Mouse (Mus musculus): ENCODE measurements around the gene C1qtnf1. TPM values are rescaled to one million over a fixed set of nuclear protein-coding genes. Genes with fewer than 3 reads are reported as not detected.

The C1qtnf1 gene
- polyA plus RNA-seq, 1 experiment from 2014 or later: 2.3 TPM

- Histone ChIP-seq H3K36me3 (replicated peaks) (peaks cover 47% of the 10 kb centered on the region), H3K4me3 (no peak overlapping the region), H3K27ac (no peak overlapping the region), H3K9me3 (no peaks in the 10 kb centered on the region), H3K4me1 (peaks cover 44% of the 10 kb centered on the region), H3K27me3 (ENCODE audit: poor library complexity, severe bottlenecking) (peaks cover 17% of the 10 kb centered on the region)
- 68% methylated on average over 8 of the region's 8 CpGs for WGBS
- no peak for DNase-seq (ENCODE audit: extremely low spot score, low spot score)
Measured at GRCm38 (mm10) chr11:118488191-118488906, 60.3 kb downstream of the C1qtnf1 start.

- H3K27ac ChIP-seq: no peak overlapping the region
- H3K4me1 ChIP-seq: peaks cover 49% of the 10 kb centered on the region
- no peak overlapping the region for H3K4me3 ChIP-seq
- WGBS: 89% methylated on average over 12 of the region's 12 CpGs
- H3K27me3 ChIP-seq (ENCODE audit: poor library complexity, severe bottlenecking): peaks cover 17% of the 10 kb centered on the region
- peaks cover 43% of the 10 kb centered on the region for H3K36me3 ChIP-seq (replicated peaks)
- no peak for DNase-seq (ENCODE audit: extremely low spot score, low spot score)
- no peaks in the 10 kb centered on the region for H3K9me3 ChIP-seq
Measured at GRCm38 (mm10) chr11:118488907-118489270, 60.9 kb downstream of the C1qtnf1 start.

GRCm38 (mm10) chr11:118490566-118491218, 62.7 kb downstream of the C1qtnf1 start:
- peaks cover 25% of the 10 kb centered on the region for H3K36me3 ChIP-seq (replicated peaks)
- H3K4me1 ChIP-seq: peaks cover 41% of the 10 kb centered on the region
- no peaks in the 10 kb centered on the region for H3K9me3 ChIP-seq
- peak overlapping the region; percentile 69 for H3K27ac ChIP-seq
- DNase-seq (ENCODE audit: extremely low spot score, low spot score): peak; percentile 78
- peak overlapping the region; percentile 43 for H3K4me3 ChIP-seq
- 19% methylated on average over 22 of the region's 22 CpGs for WGBS
- H3K27me3 ChIP-seq (ENCODE audit: poor library complexity, severe bottlenecking): peaks cover 17% of the 10 kb centered on the region

- WGBS: 90% methylated on average over 7 of the region's 7 CpGs
- DNase-seq (ENCODE audit: extremely low spot score, low spot score): no peak
- Histone ChIP-seq H3K36me3 (replicated peaks) (peaks cover 20% of the 10 kb centered on the region), H3K9me3 (no peaks in the 10 kb centered on the region), H3K4me1 (peaks cover 41% of the 10 kb centered on the region), H3K27ac (no peak overlapping the region), H3K4me3 (no peak overlapping the region), H3K27me3 (ENCODE audit: poor library complexity, severe bottlenecking) (peaks cover 17% of the 10 kb centered on the region)
Measured at GRCm38 (mm10) chr11:118491230-118491629, 63.2 kb downstream of the C1qtnf1 start.

GRCm38 (mm10) chr11:118493458-118493857, 65.5 kb downstream of the C1qtnf1 start:
- no peaks in the 10 kb centered on the region for H3K9me3 ChIP-seq
- H3K36me3 ChIP-seq (replicated peaks): no peaks in the 10 kb centered on the region
- WGBS: 81% methylated on average over 2 of the region's 2 CpGs
- peaks cover 46% of the 10 kb centered on the region for H3K4me1 ChIP-seq
- H3K27ac ChIP-seq: no peak overlapping the region
- no peak for DNase-seq (ENCODE audit: extremely low spot score, low spot score)
- H3K4me3 ChIP-seq: no peak overlapping the region
- H3K27me3 ChIP-seq (ENCODE audit: poor library complexity, severe bottlenecking): peaks cover 17% of the 10 kb centered on the region

- Histone ChIP-seq H3K36me3 (replicated peaks) (no peaks in the 10 kb centered on the region), H3K4me3 (no peak overlapping the region), H3K27me3 (ENCODE audit: poor library complexity, severe bottlenecking) (peaks cover 17% of the 10 kb centered on the region), H3K9me3 (no peaks in the 10 kb centered on the region), H3K4me1 (peaks cover 43% of the 10 kb centered on the region), H3K27ac (0 out of 2 replicates have a peak overlapping the region, but pooled peaks have one; percentile 44)
- no peak for DNase-seq (ENCODE audit: extremely low spot score, low spot score)
- WGBS: 84% methylated on average over 12 of the region's 12 CpGs
Measured at GRCm38 (mm10) chr11:118494001-118494737, 66.2 kb downstream of the C1qtnf1 start.

GRCm38 (mm10) chr11:118495065-118495464, 67.1 kb downstream of the C1qtnf1 start:
- no peaks in the 10 kb centered on the region for H3K9me3 ChIP-seq
- DNase-seq (ENCODE audit: extremely low spot score, low spot score): no peak
- H3K27me3 ChIP-seq (ENCODE audit: poor library complexity, severe bottlenecking): peaks cover 11% of the 10 kb centered on the region
- H3K36me3 ChIP-seq (replicated peaks): no peaks in the 10 kb centered on the region
- no peak overlapping the region for H3K4me3 ChIP-seq
- WGBS: 46% methylated on average over 5 of the region's 5 CpGs
- H3K4me1 ChIP-seq: peaks cover 41% of the 10 kb centered on the region
- H3K27ac ChIP-seq: peak overlapping the region; percentile 3; the same call in 1 of the 2 replicates

- H3K4me1 ChIP-seq: peaks cover 33% of the 10 kb centered on the region
- no peak for DNase-seq (ENCODE audit: extremely low spot score, low spot score)
- H3K27me3 ChIP-seq (ENCODE audit: poor library complexity, severe bottlenecking): 0 out of 2 replicates have a peak, but pooled peaks cover 5% of the 10 kb centered on the region
- no peaks in the 10 kb centered on the region for H3K36me3 ChIP-seq (replicated peaks)
- no peak overlapping the region for H3K4me3 ChIP-seq
- 63% methylated on average over 20 of the region's 20 CpGs for WGBS
- H3K27ac ChIP-seq: 0 out of 2 replicates have a peak overlapping the region, but pooled peaks have one; percentile 25
- H3K9me3 ChIP-seq: no peaks in the 10 kb centered on the region
Measured at GRCm38 (mm10) chr11:118496066-118496689, 68.2 kb downstream of the C1qtnf1 start.

Other genes starting within 250 kb of the C1qtnf1 start
- 10.1 and 11.5 TPM in 2 replicates for gene Cyth1, start 179.6 kb upstream of the C1qtnf1 start, polyA plus RNA-seq (2016; fragmentation: Nextera tagmentation; extraction: Ambion mirVana)
- gene Usp36, start 138.0 kb upstream of the C1qtnf1 start, polyA plus RNA-seq (2016; fragmentation: Nextera tagmentation; extraction: Ambion mirVana): 22.9 and 24.6 TPM in 2 replicates
- 0.16 and 0.26 TPM in 2 replicates for gene Cep295nl, start 85.7 kb upstream of the C1qtnf1 start, polyA plus RNA-seq (2016; fragmentation: Nextera tagmentation; extraction: Ambion mirVana)
- gene Timp2, start 72.5 kb upstream of the C1qtnf1 start, polyA plus RNA-seq (2016; fragmentation: Nextera tagmentation; extraction: Ambion mirVana): 31.3 and 35.1 TPM in 2 replicates
- 0.47 and 1.0 TPM in 2 replicates for gene Lgals3bp, start 26.1 kb upstream of the C1qtnf1 start, polyA plus RNA-seq (2016; fragmentation: Nextera tagmentation; extraction: Ambion mirVana)
- gene Cant1, start 9.1 kb upstream of the C1qtnf1 start, polyA plus RNA-seq (2016; fragmentation: Nextera tagmentation; extraction: Ambion mirVana): 19.0 and 19.2 TPM in 2 replicates
- gene Engase, start 48.6 kb downstream of the C1qtnf1 start, polyA plus RNA-seq (2016; fragmentation: Nextera tagmentation; extraction: Ambion mirVana): 7.1 and 7.9 TPM in 2 replicates

Measured in forebrain, embryonic 10.5 days (tissue).